Mouse (Mus musculus) heart, embryonic 13.5 days (tissue): Measurements from ENCODE around the gene Kat6b. TPM values are rescaled to one million over a fixed set of nuclear protein-coding genes. Genes with fewer than 3 reads are reported as not detected.
A peak's percentile ranks its signal among the peaks of the same experiment; 100 is the strongest.

Experiments used
- ATAC-seq: fragments of 200-750 bp; cut with Nextera tagmentation; 2 replicates; pipeline ENCODE4 v1.8.0; 2017; ENCODE audit warnings: moderate TSS enrichment; ENCODE audit not compliant: insufficient number of reproducible peaks, low FRiP score, low TSS enrichment; ENCODE audit errors: extremely low read depth
- H3K27ac ChIP-seq: fragments of 300-500 bp; sonication (generic); replicated peaks from 2 replicates; pipeline ENCODE4 v1.5.1; 2015; ENCODE audit warnings: moderate library complexity, mild to moderate bottlenecking, inconsistent platforms
- H3K27me3 ChIP-seq: fragments of 300-500 bp; sonication (generic); replicated peaks from 2 replicates; pipeline ENCODE4 v1.6.1; 2015; ENCODE audit warnings: mild to moderate bottlenecking, inconsistent platforms
- H3K36me3 ChIP-seq: fragments of 300-500 bp; sonication (generic); 2 replicates; pipeline ENCODE4 v1.6.1; 2015; ENCODE audit warnings: mild to moderate bottlenecking, inconsistent platforms
- H3K4me1 ChIP-seq: fragments of 300-500 bp; sonication (generic); 2 replicates; pipeline ENCODE4 v1.6.1; 2015; ENCODE audit warnings: inconsistent platforms
- H3K4me2 ChIP-seq: fragments of 300-500 bp; sonication (generic); 2 replicates; pipeline ENCODE4 v1.6.1; 2015; ENCODE audit warnings: inconsistent platforms, mild to moderate bottlenecking, moderate library complexity
- H3K4me3 ChIP-seq: fragments of 300-500 bp; sonication (generic); 2 replicates; pipeline ENCODE4 v1.5.1; 2015; ENCODE audit warnings: moderate library complexity, mild to moderate bottlenecking, inconsistent platforms
- H3K9ac ChIP-seq: fragments of 300-500 bp; sonication (generic); 2 replicates; pipeline ENCODE4 v1.6.1; 2015; ENCODE audit warnings: inconsistent platforms, mild to moderate bottlenecking, moderate library complexity
- H3K9me3 ChIP-seq: fragments of 300-500 bp; sonication (generic); 2 replicates; pipeline ENCODE4 v1.6.1; 2016; ENCODE audit warnings: inconsistent platforms
- WGBS: fragments of 180-500 bp; shearing (Covaris S2); methylation state at CpG from one replicate; pipeline ENCODE4 v1.1.7; 2015; ENCODE audit warnings: mixed read lengths; 5-methylcytosine and 5-hydroxymethylcytosine counted together
- polyA plus RNA-seq: library from polyadenylated mRNA; unstranded; fragments of >200 nt; fragmentation: Nextera tagmentation; extraction: Ambion mirVana; gene quantifications from 2 replicates; pipeline ENCODE4 v1.2.1, GENCODE M21; 2015

Kat6b gene
- polyA plus RNA-seq, 1 experiment from 2014 or later = 9.8 TPM

GRCm38 (mm10) chr14:21523851-21524441 is 42.7 kb downstream of the Kat6b start:
- Histone ChIP-seq H3K4me3 (no peak overlapping the region), H3K4me1 (peaks cover 68% of the 10 kb centered on the region), H3K4me2 (peak overlapping the region; percentile 11; the same call in 1 of the 2 replicates), H3K9ac (0 out of 2 replicates have a peak overlapping the region, but pooled peaks have one; percentile 21), H3K9me3 (no peaks in the 10 kb centered on the region), H3K36me3 (peaks cover 4% of the 10 kb centered on the region; the same call in 1 of the 2 replicates), H3K27ac (peak overlapping the region; percentile 68), H3K27me3 (no peaks in the 10 kb centered on the region)
- WGBS = 27% methylated on average over 3 of the region's 3 CpGs
- no peak; the same call in 1 of the 2 replicates for ATAC-seq

DNA sequence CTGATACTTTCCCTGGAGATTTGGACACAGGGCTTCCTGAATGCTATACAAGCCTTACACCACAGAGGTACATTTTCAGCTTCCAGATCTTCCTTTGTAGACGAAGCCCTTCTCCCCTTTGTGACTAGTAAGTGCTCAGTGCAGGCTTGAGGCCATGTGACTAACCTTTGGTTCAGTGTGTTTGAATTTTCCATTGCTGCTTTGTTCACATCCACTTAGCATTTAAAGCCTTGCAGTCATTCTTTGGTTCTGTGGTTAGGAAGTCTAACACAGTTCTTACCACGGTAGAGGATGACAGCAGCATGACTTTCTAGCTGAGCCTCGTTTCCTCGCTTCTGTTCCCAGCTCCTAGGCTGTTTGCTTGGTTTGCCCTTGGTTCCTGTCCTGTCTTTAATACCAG is 44.4 kb downstream of the Kat6b start:
- Histone ChIP-seq H3K4me2 (no peak overlapping the region), H3K4me3 (no peak overlapping the region), H3K9me3 (no peaks in the 10 kb centered on the region), H3K9ac (no peak overlapping the region), H3K27ac (peak overlapping the region; percentile 59), H3K36me3 (no peaks in the 10 kb centered on the region), H3K4me1 (peaks cover 57% of the 10 kb centered on the region), H3K27me3 (no peaks in the 10 kb centered on the region)
- ATAC-seq = no peak
- WGBS = 55% methylated on average over 4 of the region's 4 CpGs

DNA sequence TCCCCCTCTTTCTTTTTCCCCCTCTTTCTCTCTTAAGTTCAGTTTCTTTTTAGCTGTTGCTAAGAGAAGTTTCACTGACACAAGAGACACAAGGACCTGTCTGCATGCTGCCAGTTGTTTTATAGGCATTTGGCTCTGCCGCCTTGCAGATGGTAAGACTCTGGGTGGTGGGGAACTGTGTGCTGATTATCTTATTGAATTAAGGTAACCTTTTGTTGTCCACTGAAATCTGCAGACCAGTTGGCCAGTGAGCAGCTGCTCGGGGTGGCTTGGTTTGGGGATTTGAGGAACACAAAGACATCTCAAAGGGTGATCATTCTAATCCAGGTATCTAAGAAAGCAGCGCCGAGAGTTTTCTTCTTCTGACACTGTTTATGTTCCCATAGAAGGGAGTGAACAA is 52.3 kb downstream of the Kat6b start:
- H3K27me3 ChIP-seq = no peaks in the 10 kb centered on the region
- H3K27ac ChIP-seq = 0 out of 2 replicates have a peak overlapping the region, but pooled peaks have one; percentile 1
- no peaks in the 10 kb centered on the region for H3K9me3 ChIP-seq
- H3K4me1 ChIP-seq = peaks cover 50% of the 10 kb centered on the region
- H3K4me3 ChIP-seq = no peak overlapping the region
- peaks cover 5% of the 10 kb centered on the region; the same call in 1 of the 2 replicates for H3K36me3 ChIP-seq
- no peak overlapping the region for H3K9ac ChIP-seq
- H3K4me2 ChIP-seq = no peak overlapping the region
- ATAC-seq = no peak
- WGBS = 73% methylated on average over 4 of the region's 4 CpGs

- no peak overlapping the region for H3K4me3 ChIP-seq
- H3K4me2 ChIP-seq = no peak overlapping the region
- H3K27ac ChIP-seq = no peak overlapping the region; the same call in 1 of the 2 replicates
- H3K4me1 ChIP-seq = peaks cover 49% of the 10 kb centered on the region
- no peaks in the 10 kb centered on the region for H3K27me3 ChIP-seq
- H3K9ac ChIP-seq = no peak overlapping the region
- WGBS = 48% methylated on average over 2 of the region's 2 CpGs
- ATAC-seq = no peak
- H3K9me3 ChIP-seq = no peaks in the 10 kb centered on the region
- H3K36me3 ChIP-seq = peaks cover 5% of the 10 kb centered on the region; the same call in 1 of the 2 replicates
Measured at GRCm38 (mm10) chr14:21534066-21534465, 52.8 kb downstream of the Kat6b start.

DNA sequence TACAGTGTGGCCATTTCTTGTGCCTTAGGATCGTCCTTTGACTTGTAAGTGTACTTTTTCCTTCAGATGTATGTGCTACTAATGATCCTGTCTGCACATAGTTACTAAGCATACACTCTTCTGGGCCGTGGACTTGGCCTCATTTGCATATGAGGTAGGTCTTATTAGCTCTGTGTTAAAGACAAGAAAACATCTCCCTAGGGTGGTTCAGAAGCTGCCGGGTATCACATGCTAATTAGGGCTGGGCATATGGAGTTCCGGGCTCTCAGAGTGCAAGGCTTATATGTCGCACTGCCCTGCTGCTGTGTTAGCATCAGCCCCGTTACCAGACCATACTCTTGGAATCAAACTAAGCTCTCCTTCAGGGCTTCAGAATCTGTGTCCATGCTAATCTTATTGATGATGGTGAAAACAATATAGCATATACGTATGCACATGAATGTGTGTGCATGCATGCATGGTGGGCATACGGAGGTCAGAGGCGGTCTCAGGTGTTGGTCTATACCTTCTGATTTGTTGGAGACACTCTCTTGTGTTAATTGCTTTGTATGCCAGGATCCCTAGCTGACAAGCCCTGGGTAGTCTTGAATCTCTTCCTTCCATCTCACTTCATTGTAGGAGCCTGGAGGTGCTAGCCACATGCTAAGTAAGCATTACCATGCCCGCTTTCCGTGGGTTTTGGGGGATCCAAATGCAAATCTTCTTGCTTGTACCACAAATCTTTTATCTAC is 53.5 kb downstream of the Kat6b start:
- H3K27me3 ChIP-seq = no peaks in the 10 kb centered on the region
- H3K9ac ChIP-seq = no peak overlapping the region
- no peak for ATAC-seq
- WGBS = 82% methylated on average over 11 of the region's 11 CpGs
- no peak overlapping the region for H3K4me3 ChIP-seq
- H3K9me3 ChIP-seq = no peaks in the 10 kb centered on the region
- no peak overlapping the region; the same call in 1 of the 2 replicates for H3K27ac ChIP-seq
- H3K36me3 ChIP-seq = peaks cover 5% of the 10 kb centered on the region; the same call in 1 of the 2 replicates
- H3K4me1 ChIP-seq = peaks cover 43% of the 10 kb centered on the region
- H3K4me2 ChIP-seq = no peak overlapping the region

- Histone ChIP-seq H3K4me1 (peaks cover 52% of the 10 kb centered on the region), H3K27me3 (no peaks in the 10 kb centered on the region), H3K9me3 (no peaks in the 10 kb centered on the region), H3K27ac (peak overlapping the region; percentile 77), H3K9ac (no peak overlapping the region), H3K36me3 (peaks cover 10% of the 10 kb centered on the region), H3K4me2 (0 out of 2 replicates have a peak overlapping the region, but pooled peaks have one; percentile 10), H3K4me3 (no peak overlapping the region)
- 65% methylated on average over 11 of the region's 11 CpGs for WGBS
- no peak for ATAC-seq
Measured at GRCm38 (mm10) chr14:21536485-21537181, 55.4 kb downstream of the Kat6b start.

DNA sequence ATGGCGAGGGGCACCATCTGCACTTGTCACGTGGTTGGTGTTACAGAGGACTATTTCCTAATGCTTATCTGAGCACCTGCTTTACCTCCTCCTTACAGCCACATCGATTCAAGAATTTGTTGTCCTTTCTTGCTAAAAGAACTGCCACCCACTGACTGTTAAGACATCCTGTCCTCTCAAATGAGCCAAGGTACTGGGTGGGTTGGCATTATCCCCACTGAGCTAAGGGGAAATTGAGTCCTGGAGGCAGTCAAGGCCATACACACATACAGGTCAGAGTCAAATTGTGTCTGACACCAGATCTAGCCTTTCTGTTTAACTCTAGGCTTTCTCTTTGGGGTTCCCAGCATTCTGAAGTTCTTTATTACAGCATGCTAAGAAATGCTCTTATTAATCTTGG is 56.6 kb downstream of the Kat6b start:
- Histone ChIP-seq H3K4me1 (peaks cover 55% of the 10 kb centered on the region), H3K36me3 (peaks cover 20% of the 10 kb centered on the region), H3K4me2 (no peak overlapping the region), H3K9me3 (0 out of 2 replicates have a peak, but pooled peaks cover 4% of the 10 kb centered on the region), H3K4me3 (no peak overlapping the region), H3K9ac (no peak overlapping the region), H3K27ac (no peak overlapping the region), H3K27me3 (no peaks in the 10 kb centered on the region)
- ATAC-seq = 0 out of 2 replicates have a peak, but pooled peaks have one; percentile 25
- 79% methylated on average over 3 of the region's 3 CpGs for WGBS

DNA sequence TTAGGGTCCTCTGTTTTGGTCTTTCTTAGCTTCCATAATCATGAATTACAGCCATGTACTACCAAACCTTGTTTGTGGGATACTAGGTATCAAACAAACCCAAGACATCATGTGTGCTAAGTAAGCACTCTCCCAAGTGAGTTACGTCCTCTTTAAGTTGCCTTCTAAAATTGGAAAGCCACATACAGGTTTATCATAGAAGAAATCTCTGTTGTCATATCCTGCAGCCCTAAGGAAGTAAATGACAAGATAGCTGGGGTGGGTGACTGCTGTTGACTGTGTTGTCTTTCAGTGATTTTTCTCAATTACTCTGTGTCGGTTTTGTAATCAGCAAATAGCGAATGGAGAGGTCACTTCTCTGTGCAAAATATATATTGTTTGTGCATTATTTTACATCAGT is 58.5 kb downstream of the Kat6b start:
- H3K4me3 ChIP-seq = no peak overlapping the region
- WGBS = 79% methylated on average over 3 of the region's 3 CpGs
- H3K27me3 ChIP-seq = no peaks in the 10 kb centered on the region
- 0 out of 2 replicates have a peak, but pooled peaks cover 4% of the 10 kb centered on the region for H3K9me3 ChIP-seq
- ATAC-seq = no peak
- H3K27ac ChIP-seq = no peak overlapping the region
- H3K4me2 ChIP-seq = no peak overlapping the region
- peaks cover 17% of the 10 kb centered on the region for H3K36me3 ChIP-seq
- H3K4me1 ChIP-seq = peaks cover 53% of the 10 kb centered on the region
- no peak overlapping the region for H3K9ac ChIP-seq

DNA sequence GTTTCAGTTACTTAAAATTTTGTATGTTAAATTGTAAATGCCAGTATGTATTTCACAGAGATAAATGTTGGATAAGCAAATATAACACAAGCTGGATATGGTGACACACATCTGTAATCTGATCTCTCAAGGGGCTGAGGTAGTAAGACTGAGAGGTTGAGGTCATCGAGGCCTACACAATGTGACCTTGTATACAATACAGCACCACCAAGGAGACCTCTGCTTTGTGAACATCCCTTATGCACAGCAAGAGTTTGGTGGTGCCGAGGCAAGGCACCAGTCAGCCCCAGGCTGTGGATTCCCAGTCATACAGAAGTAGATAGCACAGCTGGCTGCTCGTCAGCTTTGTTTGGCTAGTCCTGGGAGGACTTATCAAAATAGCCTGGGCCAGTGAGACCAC is 59.1 kb downstream of the Kat6b start:
- Histone ChIP-seq H3K27me3 (no peaks in the 10 kb centered on the region), H3K4me1 (peaks cover 58% of the 10 kb centered on the region), H3K4me3 (no peak overlapping the region), H3K36me3 (peaks cover 15% of the 10 kb centered on the region), H3K4me2 (no peak overlapping the region), H3K27ac (0 out of 2 replicates have a peak overlapping the region, but pooled peaks have one; percentile 17), H3K9me3 (0 out of 2 replicates have a peak, but pooled peaks cover 4% of the 10 kb centered on the region), H3K9ac (no peak overlapping the region)
- WGBS = 49% methylated on average over 3 of the region's 3 CpGs
- no peak for ATAC-seq

DNA sequence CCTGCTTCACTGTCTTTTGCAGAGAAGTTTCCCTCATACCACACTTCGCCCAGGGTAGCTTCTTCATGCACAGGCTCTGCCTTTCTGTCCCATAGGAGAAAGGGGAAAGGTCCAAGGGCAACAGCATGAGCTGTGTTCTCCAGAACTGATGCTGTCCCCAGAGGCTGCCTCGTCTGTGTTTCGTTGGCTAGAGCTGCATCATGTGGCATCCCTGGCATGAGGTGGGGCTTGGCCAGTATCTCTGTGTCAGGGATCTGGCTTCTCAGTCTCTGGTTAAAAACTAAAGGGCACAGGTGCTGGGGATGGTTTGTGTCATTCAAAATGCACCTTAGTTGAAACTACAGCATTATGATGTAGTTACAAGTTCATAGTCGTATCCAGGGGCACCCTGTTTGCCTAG is 64.3 kb downstream of the Kat6b start:
- H3K9me3 ChIP-seq = 0 out of 2 replicates have a peak, but pooled peaks cover 4% of the 10 kb centered on the region
- peaks cover 15% of the 10 kb centered on the region for H3K36me3 ChIP-seq
- WGBS = 63% methylated on average over 4 of the region's 4 CpGs
- H3K27me3 ChIP-seq = no peaks in the 10 kb centered on the region
- H3K9ac ChIP-seq = no peak overlapping the region
- ATAC-seq = no peak
- H3K4me1 ChIP-seq = peaks cover 72% of the 10 kb centered on the region
- no peak overlapping the region for H3K4me2 ChIP-seq
- no peak overlapping the region for H3K4me3 ChIP-seq
- H3K27ac ChIP-seq = no peak overlapping the region; the same call in 1 of the 2 replicates

DNA sequence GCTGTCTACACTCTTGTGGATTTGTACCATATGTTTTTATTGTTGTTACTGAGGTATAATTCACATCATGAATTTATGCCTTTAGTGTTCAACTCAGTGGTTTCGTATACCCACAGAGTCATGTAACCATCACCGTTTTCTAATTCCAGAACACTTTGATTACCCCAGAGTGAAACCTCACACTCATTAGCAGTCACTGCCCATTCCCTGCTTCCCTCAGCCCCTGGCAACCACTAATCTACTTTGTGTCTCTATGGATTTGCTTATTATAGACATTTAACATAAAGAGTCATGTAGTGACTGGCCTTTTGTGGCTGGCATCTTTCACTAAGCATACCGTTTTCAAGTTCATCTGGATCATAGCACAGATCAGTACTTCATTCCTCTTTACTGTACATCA is 65.1 kb downstream of the Kat6b start:
- Histone ChIP-seq H3K4me1 (peaks cover 73% of the 10 kb centered on the region), H3K9me3 (0 out of 2 replicates have a peak, but pooled peaks cover 4% of the 10 kb centered on the region)
- WGBS = 70% methylated on average over 3 of the region's 3 CpGs

More for the DNA sequence above, 65.1 kb downstream of the Kat6b start:
- peak overlapping the region; percentile 72; the same call in 1 of the 2 replicates for H3K27ac ChIP-seq
- ATAC-seq = no peak
- H3K9ac ChIP-seq = no peak overlapping the region
- H3K4me3 ChIP-seq = no peak overlapping the region
- no peaks in the 10 kb centered on the region for H3K27me3 ChIP-seq
- H3K4me2 ChIP-seq = no peak overlapping the region
- peaks cover 12% of the 10 kb centered on the region for H3K36me3 ChIP-seq
